Mouse (Mus musculus) heart, embryonic 12.5 days (tissue): Measurements from ENCODE around the gene Hck. TPM values are rescaled to one million over a fixed set of nuclear protein-coding genes. Genes with fewer than 3 reads are reported as not detected.
A peak's percentile ranks its signal among the peaks of the same experiment; 100 is the strongest.

Experiments used
- ATAC-seq: fragments of 200-750 bp; cut with Nextera tagmentation; 2 replicates; pipeline ENCODE4 v1.8.0; 2017; ENCODE audit warnings: moderate TSS enrichment, moderate library complexity; ENCODE audit not compliant: insufficient number of reproducible peaks, low FRiP score
- H3K27ac ChIP-seq: fragments of 300-500 bp; sonication (generic); 2 replicates; pipeline ENCODE4 v1.5.1; 2016; ENCODE audit warnings: mild to moderate bottlenecking, moderate library complexity; ENCODE audit not compliant: poor library complexity, severe bottlenecking
- H3K27me3 ChIP-seq: fragments of 300-500 bp; sonication (generic); replicated peaks from 2 replicates; pipeline ENCODE4 v1.6.1; 2016; ENCODE audit warnings: mild to moderate bottlenecking, moderate library complexity
- H3K36me3 ChIP-seq: fragments of 300-500 bp; sonication (generic); 2 replicates; pipeline ENCODE4 v1.6.1; 2016; ENCODE audit warnings: mild to moderate bottlenecking, moderate library complexity
- H3K4me1 ChIP-seq: fragments of 300-500 bp; sonication (generic); replicated peaks from 2 replicates; pipeline ENCODE4 v1.6.1; 2016; ENCODE audit warnings: mild to moderate bottlenecking
- H3K4me2 ChIP-seq: fragments of 300-500 bp; sonication (generic); 2 replicates; pipeline ENCODE4 v1.6.1; 2016; ENCODE audit warnings: mild to moderate bottlenecking, moderate library complexity
- H3K4me3 ChIP-seq: fragments of 300-500 bp; sonication (generic); 2 replicates; pipeline ENCODE4 v1.5.1; 2016; ENCODE audit warnings: mild to moderate bottlenecking
- H3K9ac ChIP-seq: fragments of 300-500 bp; sonication (generic); 2 replicates; pipeline ENCODE4 v1.6.1; 2016; ENCODE audit warnings: mild to moderate bottlenecking, moderate library complexity
- H3K9me3 ChIP-seq: fragments of 300-500 bp; sonication (generic); replicated peaks from 2 replicates; pipeline ENCODE4 v1.6.1; 2016; ENCODE audit warnings: mild to moderate bottlenecking, moderate library complexity
- WGBS: fragments of 180-500 bp; shearing (Covaris S2); methylation state at CpG from one replicate; pipeline ENCODE4 v1.1.7; 2016; 5-methylcytosine and 5-hydroxymethylcytosine counted together
- polyA plus RNA-seq: library from polyadenylated mRNA; unstranded; fragments of >200 nt; fragmentation: Nextera tagmentation; extraction: Ambion mirVana; gene quantifications from 2 replicates; pipeline ENCODE4 v1.2.1, GENCODE M21; 2016

Gene Hck
- polyA plus RNA-seq, 1 experiment from 2014 or later, result 1.3 TPM

DNA sequence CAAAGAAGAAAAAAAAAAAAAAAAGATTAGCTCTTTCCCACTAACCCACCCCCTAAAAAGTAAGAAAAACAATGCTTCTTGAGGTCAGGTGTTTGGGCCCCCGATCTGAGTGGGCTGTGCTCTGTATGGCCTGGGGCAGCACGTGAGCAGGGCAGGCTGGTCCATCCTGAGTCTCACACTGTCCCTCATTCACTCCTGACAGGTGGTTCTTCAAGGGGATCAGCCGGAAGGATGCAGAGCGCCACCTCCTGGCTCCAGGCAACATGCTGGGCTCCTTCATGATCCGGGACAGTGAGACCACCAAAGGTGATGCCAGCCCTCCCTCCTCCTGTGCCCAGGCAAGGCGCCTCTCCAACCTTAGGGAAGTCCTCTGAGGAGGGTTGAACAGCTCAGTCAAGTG, 22.8 kb downstream of the Hck start:
- 26% methylated on average over 6 of the region's 6 CpGs for WGBS

DNA sequence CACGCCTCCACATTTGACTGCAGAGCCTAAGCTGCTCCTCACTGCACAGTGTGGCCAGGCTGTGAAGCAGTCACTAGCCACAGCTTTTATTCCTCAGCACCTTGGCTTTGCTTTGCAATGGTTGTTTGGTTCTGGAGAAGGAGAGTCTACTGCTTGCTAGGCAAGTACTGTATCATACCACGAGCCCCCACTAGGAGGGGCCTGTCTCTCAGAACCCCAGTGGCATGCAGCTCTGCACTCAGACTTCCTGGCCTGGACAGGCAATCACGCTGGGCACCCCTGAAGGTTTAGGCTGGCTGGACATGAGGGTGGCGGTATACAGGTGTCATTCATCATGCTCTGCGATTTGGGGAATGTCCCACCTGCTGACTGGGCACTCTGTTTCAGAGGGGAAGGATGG, 26.0 kb downstream of the Hck start:
- ATAC-seq, result no peak
- no peaks in the 10 kb centered on the region for H3K36me3 ChIP-seq
- H3K4me3 ChIP-seq, result no peak overlapping the region
- 37% methylated on average over 5 of the region's 5 CpGs for WGBS
- H3K4me2 ChIP-seq, result no peak overlapping the region
- no peaks in the 10 kb centered on the region for H3K9me3 ChIP-seq
- H3K4me1 ChIP-seq, result no peaks in the 10 kb centered on the region; the same call in 1 of the 2 replicates
- no peak overlapping the region for H3K27ac ChIP-seq
- peaks cover 13% of the 10 kb centered on the region; the same call in 1 of the 2 replicates for H3K27me3 ChIP-seq
- H3K9ac ChIP-seq, result no peak overlapping the region

More for the DNA sequence above, 22.8 kb downstream of the Hck start:
- no peak overlapping the region for H3K27ac ChIP-seq
- no peak overlapping the region for H3K4me2 ChIP-seq
- H3K9me3 ChIP-seq, result no peaks in the 10 kb centered on the region
- peaks cover 29% of the 10 kb centered on the region; the same call in 1 of the 2 replicates for H3K27me3 ChIP-seq
- H3K9ac ChIP-seq, result no peak overlapping the region
- ATAC-seq, result no peak
- no peaks in the 10 kb centered on the region; the same call in 1 of the 2 replicates for H3K4me1 ChIP-seq
- no peak overlapping the region for H3K4me3 ChIP-seq
- no peaks in the 10 kb centered on the region for H3K36me3 ChIP-seq

GRCm38 (mm10) chr2:153136211-153136610, 27.9 kb downstream of the Hck start:
- Histone ChIP-seq H3K9ac (no peak overlapping the region), H3K4me1 (peaks cover 9% of the 10 kb centered on the region), H3K4me3 (no peak overlapping the region), H3K4me2 (no peak overlapping the region), H3K9me3 (no peaks in the 10 kb centered on the region), H3K27me3 (peaks cover 9% of the 10 kb centered on the region; the same call in 1 of the 2 replicates), H3K36me3 (no peaks in the 10 kb centered on the region), H3K27ac (no peak overlapping the region)
- no peak for ATAC-seq
- WGBS, result 63% methylated on average over 4 of the region's 4 CpGs

- Histone ChIP-seq H3K9me3 (no peaks in the 10 kb centered on the region), H3K9ac (no peak overlapping the region), H3K27me3 (peaks cover 4% of the 10 kb centered on the region; the same call in 1 of the 2 replicates), H3K27ac (no peak overlapping the region), H3K4me1 (peaks cover 9% of the 10 kb centered on the region), H3K4me2 (no peak overlapping the region), H3K36me3 (no peaks in the 10 kb centered on the region), H3K4me3 (no peak overlapping the region)
- 77% methylated on average over 7 of the region's 7 CpGs for WGBS
- ATAC-seq, result no peak
Observed at GRCm38 (mm10) chr2:153139158-153139557, 30.9 kb downstream of the Hck start.

DNA sequence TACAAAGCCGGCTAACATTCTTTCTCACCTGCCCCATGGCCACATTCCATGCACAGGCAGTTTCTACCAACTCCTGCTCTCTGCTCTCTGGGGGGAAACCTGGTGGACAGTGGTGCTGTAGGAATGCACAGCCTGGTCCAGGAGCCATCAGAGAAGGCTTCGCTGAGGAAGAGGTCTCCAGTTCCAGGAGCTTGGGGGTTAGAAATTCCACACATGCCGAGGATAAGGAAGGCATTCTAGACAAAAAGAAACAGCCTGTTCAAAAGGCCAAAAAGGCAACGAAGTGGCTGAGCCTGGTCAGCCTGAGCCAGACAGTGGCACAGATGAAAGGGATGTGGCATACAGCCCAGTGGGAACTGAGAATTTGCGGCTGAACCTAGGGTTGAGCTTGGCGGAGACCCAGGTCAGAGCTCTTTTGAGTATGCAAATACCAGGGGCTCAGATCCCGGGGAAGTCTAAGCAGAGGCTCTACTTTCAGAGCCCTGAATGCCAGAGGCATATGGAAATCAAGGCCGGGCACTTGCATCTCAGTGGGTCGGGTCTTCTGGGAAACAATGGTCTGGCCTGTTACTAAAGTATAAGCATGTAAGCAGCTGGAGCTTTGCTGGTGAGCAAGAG, 31.8 kb downstream of the Hck start:
- Histone ChIP-seq H3K36me3 (no peaks in the 10 kb centered on the region), H3K27me3 (peaks cover 4% of the 10 kb centered on the region; the same call in 1 of the 2 replicates), H3K4me3 (no peak overlapping the region), H3K27ac (peak overlapping the region; percentile 49), H3K4me2 (peak overlapping the region; percentile 6; the same call in 1 of the 2 replicates), H3K4me1 (peaks cover 9% of the 10 kb centered on the region), H3K9ac (no peak overlapping the region), H3K9me3 (no peaks in the 10 kb centered on the region)
- peak; percentile 53; the same call in 1 of the 2 replicates for ATAC-seq
- WGBS, result 16% methylated on average over 9 of the region's 9 CpGs

DNA sequence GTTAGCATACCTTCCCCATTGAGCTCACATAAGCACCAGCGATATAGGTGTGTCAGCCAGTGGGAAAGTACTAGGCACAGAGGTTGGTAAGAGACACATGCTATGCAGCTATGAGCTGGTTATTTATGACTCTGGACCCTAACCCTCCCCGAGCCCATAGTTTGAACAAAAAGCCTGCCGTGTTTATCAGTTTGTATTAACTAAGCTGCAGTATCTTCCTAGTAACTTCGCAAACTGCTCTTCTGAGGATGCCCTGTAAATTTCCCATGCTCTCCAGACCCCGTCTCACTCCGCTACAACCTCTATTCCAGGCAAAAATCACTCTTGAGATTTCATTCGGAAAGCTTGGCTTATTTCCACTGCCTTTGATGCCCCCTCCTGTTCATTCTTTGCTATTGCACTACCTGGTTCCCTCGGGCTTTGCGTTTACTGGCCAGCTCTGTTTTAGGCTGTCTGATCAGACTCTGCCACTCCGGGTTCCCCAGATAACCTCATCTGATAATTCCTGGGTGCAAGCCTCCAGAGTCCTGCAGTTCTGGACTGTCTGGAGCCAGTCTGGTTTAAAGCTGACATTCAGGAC, 34.4 kb downstream of the Hck start:
- Histone ChIP-seq H3K27me3 (peaks cover 13% of the 10 kb centered on the region; the same call in 1 of the 2 replicates), H3K9me3 (no peaks in the 10 kb centered on the region), H3K36me3 (no peaks in the 10 kb centered on the region), H3K4me1 (peaks cover 9% of the 10 kb centered on the region), H3K27ac (no peak overlapping the region), H3K4me3 (no peak overlapping the region), H3K9ac (no peak overlapping the region), H3K4me2 (0 out of 2 replicates have a peak overlapping the region, but pooled peaks have one; percentile 6)
- no peak for ATAC-seq
- WGBS, result 27% methylated on average over 10 of the region's 10 CpGs

- Histone ChIP-seq H3K36me3 (no peaks in the 10 kb centered on the region), H3K9ac (no peak overlapping the region), H3K4me2 (no peak overlapping the region), H3K27me3 (peaks cover 17% of the 10 kb centered on the region; the same call in 1 of the 2 replicates), H3K27ac (no peak overlapping the region), H3K4me3 (no peak overlapping the region), H3K4me1 (peaks cover under 1% of the 10 kb centered on the region), H3K9me3 (no peaks in the 10 kb centered on the region)
- ATAC-seq, result no peak
- 74% methylated on average over 5 of the region's 5 CpGs for WGBS
Observed at GRCm38 (mm10) chr2:153145346-153145745, 37.1 kb downstream of the Hck start.

DNA sequence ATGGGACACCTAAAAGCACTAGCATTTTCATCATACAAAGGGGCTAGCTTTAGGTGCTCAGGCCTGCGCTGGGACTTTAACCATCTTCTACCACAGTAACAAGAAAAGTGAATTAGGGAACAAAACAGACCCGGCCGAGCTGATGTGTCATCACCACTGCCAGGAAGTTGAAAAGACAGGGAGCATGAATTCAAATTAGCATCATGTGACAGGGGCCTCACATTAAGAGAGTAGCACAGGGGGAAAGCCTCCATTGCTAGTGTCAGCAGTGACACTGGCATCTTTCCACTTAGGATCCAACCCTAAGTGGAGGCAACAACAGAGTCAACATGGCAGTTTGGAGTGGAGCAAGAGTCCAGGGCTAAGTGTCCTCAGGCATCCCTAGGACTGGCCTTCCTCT, 39.0 kb downstream of the Hck start:
- no peak overlapping the region for H3K4me3 ChIP-seq
- WGBS, result 83% methylated on average over 3 of the region's 3 CpGs
- no peak overlapping the region for H3K4me2 ChIP-seq
- ATAC-seq, result no peak
- peaks cover 10% of the 10 kb centered on the region for H3K4me1 ChIP-seq
- no peak overlapping the region for H3K9ac ChIP-seq
- peaks cover 17% of the 10 kb centered on the region; the same call in 1 of the 2 replicates for H3K27me3 ChIP-seq
- no peaks in the 10 kb centered on the region for H3K9me3 ChIP-seq
- H3K27ac ChIP-seq, result no peak overlapping the region
- no peaks in the 10 kb centered on the region for H3K36me3 ChIP-seq

- H3K9ac ChIP-seq, result no peak overlapping the region
- H3K4me1 ChIP-seq, result peaks cover 10% of the 10 kb centered on the region
- no peaks in the 10 kb centered on the region for H3K36me3 ChIP-seq
- WGBS, result 10% methylated on average over 3 of the region's 3 CpGs
- no peak overlapping the region for H3K4me3 ChIP-seq
- no peak overlapping the region for H3K4me2 ChIP-seq
- peaks cover 17% of the 10 kb centered on the region; the same call in 1 of the 2 replicates for H3K27me3 ChIP-seq
- no peak for ATAC-seq
- no peak overlapping the region for H3K27ac ChIP-seq
- H3K9me3 ChIP-seq, result no peaks in the 10 kb centered on the region
Observed at GRCm38 (mm10) chr2:153147715-153148114, 39.4 kb downstream of the Hck start.

- Histone ChIP-seq H3K4me1 (peaks cover 10% of the 10 kb centered on the region), H3K9me3 (no peaks in the 10 kb centered on the region), H3K27me3 (peaks cover 19% of the 10 kb centered on the region; the same call in 1 of the 2 replicates), H3K9ac (no peak overlapping the region), H3K36me3 (no peaks in the 10 kb centered on the region), H3K4me3 (no peak overlapping the region), H3K27ac (no peak overlapping the region), H3K4me2 (no peak overlapping the region)
- ATAC-seq, result no peak
- 78% methylated on average over 3 of the region's 3 CpGs for WGBS
Observed at GRCm38 (mm10) chr2:153149742-153150141, 41.5 kb downstream of the Hck start.

GRCm38 (mm10) chr2:153151026-153151425, 42.8 kb downstream of the Hck start:
- Histone ChIP-seq H3K36me3 (no peaks in the 10 kb centered on the region), H3K4me1 (peaks cover 10% of the 10 kb centered on the region), H3K4me2 (no peak overlapping the region), H3K27me3 (peaks cover 18% of the 10 kb centered on the region; the same call in 1 of the 2 replicates), H3K4me3 (no peak overlapping the region), H3K27ac (no peak overlapping the region), H3K9me3 (no peaks in the 10 kb centered on the region), H3K9ac (no peak overlapping the region)
- ATAC-seq, result no peak
- 28% methylated on average over 7 of the region's 7 CpGs for WGBS
